Comparison of ENCODE assay signal across 7 mouse cellular contexts in the genomic region with DNA sequence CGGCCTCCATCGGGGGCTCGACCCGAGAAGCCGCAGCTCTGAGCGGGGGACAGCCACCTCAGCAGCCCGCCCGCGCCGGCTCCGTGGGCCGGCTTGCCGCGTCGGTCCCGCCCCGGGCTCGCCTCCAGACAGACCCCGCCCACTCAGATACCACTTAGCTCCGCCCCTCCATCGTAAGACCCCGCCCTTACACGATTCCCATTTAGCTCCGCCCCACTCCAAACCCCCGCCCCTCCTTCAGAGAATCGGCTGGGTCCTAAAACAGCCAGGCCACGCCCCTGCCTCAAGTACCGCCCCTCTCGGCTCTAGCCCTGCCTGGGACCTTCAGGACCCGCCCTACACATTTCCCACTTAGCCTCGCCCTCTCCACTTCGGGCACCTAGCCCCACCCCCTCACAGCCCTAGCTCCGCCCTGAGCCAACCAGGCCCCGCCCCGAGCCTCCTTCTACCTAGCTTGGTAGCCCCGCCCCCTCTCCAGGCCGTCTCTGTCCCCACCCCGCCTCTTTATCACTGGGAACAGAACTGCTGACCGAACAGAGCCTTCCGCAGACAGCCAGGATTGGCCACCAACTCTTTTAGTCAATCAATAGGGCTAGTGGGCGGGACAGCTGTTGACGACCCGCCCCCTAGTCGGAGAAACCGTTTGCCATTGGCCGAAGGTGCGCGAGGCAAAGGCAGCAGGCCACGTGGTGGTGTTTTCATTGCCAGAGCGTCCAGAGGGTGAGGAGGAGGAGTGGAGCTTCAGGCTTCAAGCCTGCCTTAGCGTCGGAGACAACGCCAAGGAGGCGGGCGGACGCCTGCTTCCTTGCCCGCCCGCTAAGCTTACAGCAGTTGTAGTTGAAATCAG. TPM values are rescaled to one million over a fixed set of nuclear protein-coding genes. Genes with fewer than 3 reads are reported as not detected.
A peak's percentile ranks its signal among the peaks of the same experiment; 100 is the strongest.
DNase-seq lines count a peak whose midpoint lies in the region; ATAC-seq lines count a peak whose summit lies in the region.

A gene (minus strand): TSS at position 665 of the 847 bp plus-strand sequence.

- H3K4me2 ChIP-seq in embryonic facial prominence, embryonic 11.5 days (ENCODE audit: low read depth, low read length), result peak within 1 kb of the TSS; percentile 68
- peak within 1 kb of the TSS; percentile 84 for H3K4me2 ChIP-seq in midbrain, embryonic 13.5 days (replicated peaks)

- peak; percentile 95 for ATAC-seq in embryonic facial prominence, embryonic 11.5 days (replicated peaks; ENCODE audit: insufficient number of reproducible peaks, low FRiP score, low TSS enrichment, low read depth)
- peak; percentile 78 for ATAC-seq in granulocyte monocyte progenitor cell, adult 5-6 weeks (replicated peaks; ENCODE audit: poor library complexity, severe bottlenecking)
- peak; percentile 97 for ATAC-seq in midbrain, embryonic 13.5 days

- no peaks in the 10 kb centered on the region for H3K27me3 ChIP-seq in embryonic facial prominence, embryonic 11.5 days (ENCODE audit: control insufficient read depth, insufficient read depth, low read length)
- H3K27me3 ChIP-seq in limb, embryonic 10.5 days (ENCODE audit: low read depth, poor library complexity, severe bottlenecking), result no peaks in the 10 kb centered on the region
- 0 out of 2 replicates have a peak, but pooled peaks cover 3% of the 10 kb centered on the region for H3K27me3 ChIP-seq in midbrain, embryonic 13.5 days

- H3K9me3 ChIP-seq in embryonic facial prominence, embryonic 11.5 days (replicated peaks; ENCODE audit: control insufficient read depth, low read length), result no peaks in the 10 kb centered on the region
- no peaks in the 10 kb centered on the region for H3K9me3 ChIP-seq in limb, embryonic 10.5 days (replicated peaks)
- H3K9me3 ChIP-seq in midbrain, embryonic 13.5 days, result no peaks in the 10 kb centered on the region

- H3K4me3 ChIP-seq in embryonic facial prominence, embryonic 11.5 days (ENCODE audit: low read depth, low read length), result peak within 1 kb of the TSS; percentile 72
- peak within 1 kb of the TSS; percentile 84 for H3K4me3 ChIP-seq in limb, embryonic 10.5 days
- peak within 1 kb of the TSS; percentile 58 for H3K4me3 ChIP-seq in midbrain, embryonic 13.5 days (replicated peaks)

- no peak within 1 kb of the TSS for H3K27ac ChIP-seq in embryonic facial prominence, embryonic 11.5 days (replicated peaks; ENCODE audit: low read depth, low read length)
- H3K27ac ChIP-seq in limb, embryonic 10.5 days, result peak within 1 kb of the TSS; percentile 93
- peak within 1 kb of the TSS; percentile 61; the same call in 1 of the 2 replicates for H3K27ac ChIP-seq in midbrain, embryonic 13.5 days

- H3K4me1 ChIP-seq in embryonic facial prominence, embryonic 11.5 days (ENCODE audit: control insufficient read depth, insufficient read depth, low read length), result no peaks in the 10 kb centered on the region; the same call in 1 of the 2 replicates
- H3K4me1 ChIP-seq in limb, embryonic 10.5 days, result peaks cover 35% of the 10 kb centered on the region
- H3K4me1 ChIP-seq in midbrain, embryonic 13.5 days (replicated peaks), result peaks cover 15% of the 10 kb centered on the region

- DNase-seq in adrenal gland, postnatal 14 days, result peak; percentile 100
- DNase-seq in embryonic facial prominence, embryonic 11.5 days (ENCODE audit: low spot score), result peak; percentile 99
- DNase-seq in kidney, adult 11 months, result peak; percentile 100
- DNase-seq in limb, embryonic 10.5 days (ENCODE audit: low spot score), result peak; percentile 96
- DNase-seq in spleen, adult 12 weeks (ENCODE audit: low spot score), result peak; percentile 96

- peak within 1 kb of the TSS; percentile 61 for H3K9ac ChIP-seq in embryonic facial prominence, embryonic 11.5 days (replicated peaks; ENCODE audit: low read length)
- peak within 1 kb of the TSS; percentile 73 for H3K9ac ChIP-seq in midbrain, embryonic 13.5 days (replicated peaks)

- WGBS in embryonic facial prominence, embryonic 11.5 days, result under 1% methylated on average over 50 of the region's 58 CpGs
- 1% methylated on average over 58 of the region's 58 CpGs for WGBS in limb, embryonic 10.5 days
- WGBS in midbrain, embryonic 13.5 days, result under 1% methylated on average over 56 of the region's 58 CpGs

- H3K36me3 ChIP-seq in embryonic facial prominence, embryonic 11.5 days (replicated peaks; ENCODE audit: control insufficient read depth, insufficient read depth, low read depth, low read length), result no peaks in the 10 kb centered on the region
- no peaks in the 10 kb centered on the region for H3K36me3 ChIP-seq in limb, embryonic 10.5 days
- H3K36me3 ChIP-seq in midbrain, embryonic 13.5 days, result no peaks in the 10 kb centered on the region

RNA-seq across cellular contexts. Expression of the gene that starts here (rescaled TPM):
- 31.9 and 40.0 TPM in 2 replicates for total RNA-seq in adrenal gland, postnatal 14 days (2021)
- 16.3 and 18.5 TPM in 2 replicates for polyA plus RNA-seq in embryonic facial prominence, embryonic 11.5 days (2014; fragmentation: Nextera tagmentation; extraction: Ambion mirVana)
- total RNA-seq in granulocyte monocyte progenitor cell, adult 5-6 weeks (2014; fragmentation: Nextera tagmentation), result 5.7 and 8.4 TPM in 2 replicates
- total RNA-seq in granulocyte monocyte progenitor cell, adult 5-6 weeks (2017), result 1.6 and 6.2 TPM in 2 replicates
- 33.3 and 42.3 TPM in 2 replicates for polyA plus RNA-seq in limb, embryonic 10.5 days (2016; fragmentation: Nextera tagmentation; extraction: Ambion mirVana)
- polyA plus RNA-seq in midbrain, embryonic 13.5 days (2015; fragmentation: Nextera tagmentation; extraction: Ambion mirVana), result 12.2 and 12.8 TPM in 2 replicates
